8 mouse cellular contexts compared by ENCODE assay signal in genomic region chr16:38549479-38550396, GRCm38 (mm10). TPM values are rescaled to one million over a fixed set of nuclear protein-coding genes. Genes with fewer than 3 reads are reported as not detected.
DNase-seq lines count a peak whose midpoint lies in the region; ATAC-seq and TF ChIP-seq lines count a peak whose summit lies in the region.

TSS of gene Poglut1 (minus strand) at chr16:38550258.

- peak; percentile 39 for DNase-seq in MEL-GATA-1-ER (ENCODE audit: extremely low read depth, low read depth)
- peak; percentile 83 for DNase-seq in cerebellum, adult 9-10 months
- peak; percentile 52 to 80 for DNase-seq in frontal cortex, adult 2 months (ENCODE audit: extremely low spot score in 1 of 2, low spot score in 1 of 2)
- DNase-seq in hindbrain, embryonic 10.5 days (ENCODE audit: low spot score) = peak; percentile 84
- peak; percentile 83 for DNase-seq in layer of hippocampus, adult 9-11 months
- peak; percentile 82 for DNase-seq in lung, postnatal 0 days (ENCODE audit: low spot score)
- peak; percentile 71 for DNase-seq in ovary, postnatal 14 days (ENCODE audit: low spot score)
- peak; percentile 58 to 65 for DNase-seq in thymus, postnatal 10 days (ENCODE audit: low spot score in 2 of 2)

- peaks cover 25% of the 10 kb centered on the region for H3K27me3 ChIP-seq in hindbrain, embryonic 10.5 days (ENCODE audit: insufficient read depth, poor library complexity, severe bottlenecking)
- H3K27me3 ChIP-seq in lung, postnatal 0 days (replicated peaks; ENCODE audit: insufficient read depth, low read length) = no peaks in the 10 kb centered on the region

- peak within 1 kb of the TSS; percentile 96 for H3K27ac ChIP-seq in hindbrain, embryonic 10.5 days
- H3K27ac ChIP-seq in lung, postnatal 0 days (ENCODE audit: low read length) = no peak within 1 kb of the TSS

- H3K4me3 ChIP-seq in hindbrain, embryonic 10.5 days = peak within 1 kb of the TSS; percentile 81
- peak within 1 kb of the TSS; percentile 85 for H3K4me3 ChIP-seq in lung, postnatal 0 days (ENCODE audit: low read depth, low read length)

- H3K36me3 ChIP-seq in hindbrain, embryonic 10.5 days = peaks cover 38% of the 10 kb centered on the region
- no peaks in the 10 kb centered on the region for H3K36me3 ChIP-seq in lung, postnatal 0 days (ENCODE audit: insufficient read depth, low read length)

- no peaks in the 10 kb centered on the region for H3K9me3 ChIP-seq in hindbrain, embryonic 10.5 days
- no peaks in the 10 kb centered on the region for H3K9me3 ChIP-seq in lung, postnatal 0 days (ENCODE audit: low read length)

- peak; percentile 96 for ATAC-seq in lung, postnatal 0 days

- WGBS in hindbrain, embryonic 10.5 days = 3% methylated on average over 54 of the region's 54 CpGs
- WGBS in lung, postnatal 0 days = 3% methylated on average over 44 of the region's 54 CpGs

- peaks cover 19% of the 10 kb centered on the region for H3K4me1 ChIP-seq in hindbrain, embryonic 10.5 days (replicated peaks)
- peaks cover 6% of the 10 kb centered on the region; the same call in 1 of the 2 replicates for H3K4me1 ChIP-seq in lung, postnatal 0 days (ENCODE audit: insufficient read depth, low read depth, low read length)

- TF ChIP-seq EP300 in lung, postnatal 0 days (IDR thresholded peaks at IDR 0.05) = no peak

- H3K9ac ChIP-seq in lung, postnatal 0 days (replicated peaks; ENCODE audit: low read depth) = peak within 1 kb of the TSS; percentile 59

- peak within 1 kb of the TSS; percentile 93 for H3K4me2 ChIP-seq in lung, postnatal 0 days (replicated peaks; ENCODE audit: low read depth, low read length)

- TF ChIP-seq CTCF in lung, postnatal 0 days (IDR thresholded peaks at IDR 0.05) = 0 out of 2 replicates have a peak, but pooled peaks have one; percentile 7

RNA-seq across cellular contexts. Expression of gene Poglut1, which starts in this region (rescaled TPM):
- polyA plus RNA-seq in frontal cortex, adult 2 months (2012; rRNA removed) = 50.5 and 51.8 TPM in 2 replicates
- polyA plus RNA-seq in hindbrain, embryonic 10.5 days (2016; fragmentation: Nextera tagmentation; extraction: Ambion mirVana) = 61.3 and 66.9 TPM in 2 replicates
- 19.4 and 22.4 TPM in 2 replicates for polyA plus RNA-seq in lung, postnatal 0 days (2015; fragmentation: Nextera tagmentation; extraction: Ambion mirVana)
